Mouse (Mus musculus) MEL (cell line): ENCODE results near the gene N4bp2l1. TPM values are rescaled to one million over a fixed set of nuclear protein-coding genes. Genes with fewer than 3 reads are reported as not detected.

Experiments
- DNase-seq: peaks from one replicate; pipeline ENCODE4 v3.0.0; 2011; ENCODE audit warnings: low read depth, low spot score
- H3K27ac ChIP-seq: 2 replicates; pipeline ENCODE4 v1.5.1; 2012; ENCODE audit warnings: low read depth, mild to moderate bottlenecking, control low read depth, low read length, moderate library complexity; ENCODE audit not compliant: control insufficient read depth
- H3K27me3 ChIP-seq, 2 experiments: fragments of 150-350 bp in 1 of 2; sonication (generic) in 1 of 2; 2 replicates each; pipeline ENCODE4 v1.6.1; 2012; ENCODE audit warnings: low read length in 2 of 2, mild to moderate bottlenecking in 2 of 2, improper control_type of control experiment in 1 of 2, moderate library complexity in 1 of 2; ENCODE audit not compliant: insufficient read depth in 2 of 2, control insufficient read depth in 1 of 2
- H3K36me3 ChIP-seq, 2 experiments: 2 replicates each; pipeline ENCODE4 v1.6.1; 2012 to 2014; ENCODE audit warnings: low read length in 2 of 2, improper control_type of control experiment in 1 of 2, inconsistent platforms in 1 of 2, mild to moderate bottlenecking in 1 of 2; ENCODE audit not compliant: insufficient read depth in 2 of 2, control insufficient read depth in 1 of 2
- H3K4me1 ChIP-seq, 2 experiments: fragments of 150-350 bp in 1 of 2; sonication (generic) in 1 of 2; 2 replicates each; pipeline ENCODE4 v1.6.1; 2012; ENCODE audit warnings: low read length in 2 of 2, improper control_type of control experiment in 1 of 2, mild to moderate bottlenecking in 1 of 2; ENCODE audit not compliant: insufficient read depth in 2 of 2, control insufficient read depth in 1 of 2
- H3K4me3 ChIP-seq, 2 experiments: fragments of 150-350 bp in 1 of 2; sonication (generic) in 1 of 2; 2 replicates each; pipeline ENCODE4 v1.5.1; 2012; ENCODE audit warnings: low read depth in 2 of 2, low read length in 2 of 2, mild to moderate bottlenecking in 2 of 2, moderate library complexity in 2 of 2, control low read depth in 1 of 2, improper control_type of control experiment in 1 of 2; ENCODE audit not compliant: control insufficient read depth in 1 of 2, insufficient read depth in 1 of 2
- H3K79me2 ChIP-seq: 2 replicates; pipeline ENCODE4 v1.6.1; 2012; ENCODE audit warnings: mild to moderate bottlenecking, low read length, moderate library complexity; ENCODE audit not compliant: control insufficient read depth, poor library complexity, insufficient read depth
- H3K9ac ChIP-seq: 2 replicates; pipeline ENCODE4 v1.6.1; 2012; ENCODE audit warnings: low read depth, mild to moderate bottlenecking, control low read depth, low read length, moderate library complexity; ENCODE audit not compliant: control insufficient read depth, poor library complexity, severe bottlenecking
- H3K9me3 ChIP-seq: fragments of 150-350 bp; sonication (generic); replicated peaks from 2 replicates; pipeline ENCODE4 v1.6.1; 2012; ENCODE audit warnings: mild to moderate bottlenecking, low read length, improper control_type of control experiment, moderate library complexity; ENCODE audit not compliant: insufficient read depth
- CTCF ChIP-seq, 3 experiments: IDR thresholded peaks in 2 of 3; conservative IDR thresholded peaks in 1 of 3; 2 replicates each; pipeline ENCODE4 v1.5.1; 2011 to 2012; ENCODE audit warnings: low read length in 3 of 3, low read depth in 2 of 3, mild to moderate bottlenecking in 2 of 3, improper control_type of control experiment in 1 of 3, inconsistent platforms in 1 of 3, mixed read lengths in 1 of 3, moderate library complexity in 1 of 3; ENCODE audit not compliant: control insufficient read depth in 1 of 3, insufficient read depth in 1 of 3, poor library complexity in 1 of 3, severe bottlenecking in 1 of 3
- E2F4 ChIP-seq: IDR thresholded peaks from 2 replicates; pipeline ENCODE4 v1.6.1; 2011; ENCODE audit warnings: low read depth, low read length, improper control_type of control experiment, borderline replicate concordance
- ETS1 ChIP-seq: IDR thresholded peaks from 2 replicates; pipeline ENCODE4 v1.6.1; 2012; ENCODE audit warnings: low read depth, mild to moderate bottlenecking, inconsistent platforms, low read length, improper control_type of control experiment, moderate library complexity
- GATA1 ChIP-seq: IDR thresholded peaks from 2 replicates; pipeline ENCODE4 v1.6.1; 2011; ENCODE audit warnings: low read depth, low read length, improper control_type of control experiment
- JUND ChIP-seq: IDR thresholded peaks from 2 replicates; pipeline ENCODE4 v1.6.1; 2011; ENCODE audit warnings: low read depth, mild to moderate bottlenecking, improper control_type of control experiment, low read length
- MAFK ChIP-seq: IDR thresholded peaks from 2 replicates; pipeline ENCODE4 v1.6.1; 2011; ENCODE audit warnings: low read depth, mild to moderate bottlenecking, low read length, improper control_type of control experiment, borderline replicate concordance
- MAZ ChIP-seq: IDR thresholded peaks from 2 replicates; pipeline ENCODE4 v1.6.1; 2012; ENCODE audit warnings: low read depth, mild to moderate bottlenecking, inconsistent platforms, low read length, improper control_type of control experiment
- MEF2A ChIP-seq: IDR thresholded peaks from 2 replicates; pipeline ENCODE4 v1.6.1; 2014; ENCODE audit warnings: low read depth, mild to moderate bottlenecking, inconsistent platforms, low read length, improper control_type of control experiment; ENCODE audit not compliant: poor library complexity, insufficient replicate concordance, severe bottlenecking; ENCODE audit errors: extremely low read depth
- MYC ChIP-seq: IDR thresholded peaks from 2 replicates; pipeline ENCODE4 v1.6.1; 2011; ENCODE audit warnings: low read depth, mild to moderate bottlenecking, low read length, improper control_type of control experiment, moderate library complexity
- NELFE ChIP-seq: IDR thresholded peaks from 2 replicates; pipeline ENCODE4 v1.6.1; 2011; ENCODE audit warnings: low read depth, low read length, improper control_type of control experiment
- POLR2A ChIP-seq, 2 experiments: IDR thresholded peaks; 2 replicates each; pipeline ENCODE4 v1.6.1; 2011 to 2012; ENCODE audit warnings: low read length in 2 of 2, mild to moderate bottlenecking in 2 of 2, control low read depth in 1 of 2, improper control_type of control experiment in 1 of 2, low read depth in 1 of 2, moderate library complexity in 1 of 2; ENCODE audit not compliant: control insufficient read depth in 1 of 2, insufficient read depth in 1 of 2, poor library complexity in 1 of 2
- POLR2AphosphoS5 ChIP-seq: IDR thresholded peaks from 2 replicates; pipeline ENCODE4 v1.6.1; 2012; ENCODE audit warnings: low read depth, borderline replicate concordance, mild to moderate bottlenecking, inconsistent platforms, low read length, moderate library complexity, mixed read lengths
- RAD21 ChIP-seq: IDR thresholded peaks from 2 replicates; pipeline ENCODE4 v1.6.1; 2011; ENCODE audit warnings: mild to moderate bottlenecking, low read depth, low read length, improper control_type of control experiment
- SIN3A ChIP-seq: IDR thresholded peaks from 2 replicates; pipeline ENCODE4 v1.6.1; 2012; ENCODE audit warnings: low read length, improper control_type of control experiment, inconsistent platforms
- SMC3 ChIP-seq: IDR thresholded peaks from 2 replicates; pipeline ENCODE4 v1.6.1; 2011; ENCODE audit warnings: low read depth, low read length, improper control_type of control experiment
- TAL1 ChIP-seq: IDR thresholded peaks from 2 replicates; pipeline ENCODE4 v1.6.1; 2012; ENCODE audit warnings: mild to moderate bottlenecking, inconsistent platforms, low read length, moderate library complexity, mixed read lengths
- TBP ChIP-seq: IDR thresholded peaks from 2 replicates; pipeline ENCODE4 v1.8.0; 2011; ENCODE audit warnings: low read depth, low read length, improper control_type of control experiment
- UBTF ChIP-seq: IDR thresholded peaks from 2 replicates; pipeline ENCODE4 v1.6.1; 2012; ENCODE audit warnings: low read depth, mild to moderate bottlenecking, inconsistent platforms, low read length, improper control_type of control experiment, moderate library complexity, borderline replicate concordance; ENCODE audit not compliant: insufficient read depth
- USF1 ChIP-seq: IDR thresholded peaks from 2 replicates; pipeline ENCODE4 v1.6.1; 2014; ENCODE audit warnings: low read depth, mild to moderate bottlenecking, inconsistent platforms, low read length, improper control_type of control experiment, moderate library complexity
- USF2 ChIP-seq, 2 experiments: IDR thresholded peaks; 2 replicates each; pipeline ENCODE4 v1.6.1; 2011 to 2012; ENCODE audit warnings: improper control_type of control experiment in 2 of 2, low read length in 2 of 2, borderline replicate concordance in 1 of 2, inconsistent platforms in 1 of 2, low read depth in 1 of 2, mild to moderate bottlenecking in 1 of 2; ENCODE audit not compliant: insufficient read depth in 1 of 2
- ZC3H11A ChIP-seq: IDR thresholded peaks from 2 replicates; pipeline ENCODE4 v1.6.1; 2012; ENCODE audit warnings: low read depth, mild to moderate bottlenecking, inconsistent platforms, low read length, improper control_type of control experiment
- ZKSCAN1 ChIP-seq: IDR thresholded peaks from 2 replicates; pipeline ENCODE4 v1.6.1; 2012; ENCODE audit warnings: low read depth, mild to moderate bottlenecking, inconsistent platforms, low read length, improper control_type of control experiment, moderate library complexity
- ZNF384 ChIP-seq: IDR thresholded peaks from 2 replicates; pipeline ENCODE4 v1.6.1; 2012; ENCODE audit warnings: low read depth, mild to moderate bottlenecking, inconsistent platforms, low read length, improper control_type of control experiment
- polyA plus RNA-seq, 2 experiments: library from polyadenylated mRNA; stranded (reverse) in 1 of 2; unstranded in 1 of 2; fragments of >175 nt in 1 of 2; fragments of >200 nt in 1 of 2; gene quantifications; 2 replicates each; pipeline versions ENCODE4 v1.2.1 to v1.2.4; 2012; ENCODE audit warnings: low replicate concordance in 2 of 2, low read depth in 1 of 2; ENCODE audit not compliant: insufficient read length in 2 of 2, insufficient read depth in 1 of 2, missing spikeins in 1 of 2
- total RNA-seq: library from RNA; depleted of rRNA; stranded (reverse); fragments of 300-350 nt; gene quantifications from 2 replicates; pipeline ENCODE4 v1.2.3, GENCODE M21; 2012

Gene N4bp2l1
- total and polyA plus RNA-seq, 3 experiments = 2.6 to 15.0 TPM; not detected in 1

GRCm38 (mm10) chr5:150525239-150525638, 71.7 kb downstream of the N4bp2l1 start:
- Histone ChIP-seq H3K4me3 (no peak overlapping the region), H3K9ac (no peak overlapping the region), H3K4me1 (peaks cover 0 to 4% of the 10 kb centered on the region in 2 experiments; a peak in 1 of 4 replicates), H3K27me3 (no peaks in the 10 kb centered on the region), H3K27ac (no peak overlapping the region), H3K9me3 (no peaks in the 10 kb centered on the region), H3K36me3 (peaks cover 0 to 16% of the 10 kb centered on the region in 2 experiments; a peak in 2 of 4 replicates), H3K79me2 (peaks cover 4% of the 10 kb centered on the region; the same call in 1 of the 2 replicates)
- peak; percentile 24 for DNase-seq
- 0 out of 2 replicates have a peak, but pooled peaks have one; percentile 74 for TF ChIP-seq MYC
- TF ChIP-seq ZNF384 = no peak; the same call in 1 of the 2 replicates
- TF ChIP-seq USF1 = no peak
- peak; percentile 57 for TF ChIP-seq SMC3
- TF ChIP-seq RAD21 = peak; percentile 25
- peak in 1 of 3 experiments; percentile 60; a peak in 2 of 6 replicates for TF ChIP-seq CTCF (IDR thresholded peaks at IDR 0.05 in 2 of 3, conservative IDR thresholded peaks at IDR 0.05 in 1 of 3; ENCODE audit: control insufficient read depth in 1 of 3, insufficient read depth in 1 of 3, low read depth in 2 of 3, low read length in 3 of 3, poor library complexity in 1 of 3, severe bottlenecking in 1 of 3)
- no peak for TF ChIP-seq TBP
- 0 out of 2 replicates have a peak, but pooled peaks have one; percentile 17 for TF ChIP-seq ZC3H11A

DNA sequence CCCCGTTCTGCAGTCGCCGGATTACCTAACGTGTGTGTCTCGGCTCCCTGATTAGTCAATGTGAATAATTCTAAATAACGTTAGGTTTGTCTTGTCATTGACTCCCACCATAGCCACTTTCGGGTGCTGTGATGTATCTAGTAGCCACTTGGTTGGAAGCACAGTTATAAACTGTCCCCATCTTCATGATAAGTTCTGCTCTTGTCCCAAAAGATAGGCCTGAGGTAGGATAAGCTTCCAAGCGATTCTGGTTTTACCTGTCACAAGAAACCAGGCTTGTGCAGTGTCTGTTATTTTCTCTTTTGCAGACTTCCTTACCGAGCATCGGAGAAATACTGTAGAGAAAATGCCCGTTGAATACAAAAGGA, 74.1 kb downstream of the N4bp2l1 start:
- H3K36me3 ChIP-seq = peaks cover 0 to 16% of the 10 kb centered on the region in 2 experiments; a peak in 2 of 4 replicates
- no peak for DNase-seq
- TF ChIP-seq POLR2AphosphoS5 = no peak
- no peak for TF ChIP-seq TAL1
- no peak for TF ChIP-seq MAFK
- TF ChIP-seq POLR2A (IDR thresholded peaks at IDR 0.05; ENCODE audit: control insufficient read depth in 1 of 2, insufficient read depth in 1 of 2, low read depth in 1 of 2, low read length in 2 of 2, poor library complexity in 1 of 2) = no peak; a peak in 1 of 4 replicates
- no peak for TF ChIP-seq MAZ
- TF ChIP-seq JUND = no peak
- TF ChIP-seq SIN3A = no peak
- TF ChIP-seq USF2 (IDR thresholded peaks at IDR 0.05; ENCODE audit: borderline replicate concordance in 1 of 2, insufficient read depth in 1 of 2, low read depth in 1 of 2, low read length in 2 of 2) = no peak
- TF ChIP-seq GATA1 = no peak
- TF ChIP-seq ZKSCAN1 = no peak
- TF ChIP-seq UBTF = no peak; the same call in 1 of the 2 replicates
- no peak for TF ChIP-seq E2F4
- TF ChIP-seq CTCF (IDR thresholded peaks at IDR 0.05 in 2 of 3, conservative IDR thresholded peaks at IDR 0.05 in 1 of 3; ENCODE audit: control insufficient read depth in 1 of 3, insufficient read depth in 1 of 3, low read depth in 2 of 3, low read length in 3 of 3, poor library complexity in 1 of 3, severe bottlenecking in 1 of 3) = no peak
- TF ChIP-seq ETS1 = no peak
- no peak for TF ChIP-seq MEF2A
- no peak for TF ChIP-seq NELFE
- peaks cover 0 to 4% of the 10 kb centered on the region in 2 experiments; a peak in 1 of 4 replicates for H3K4me1 ChIP-seq
- peak overlapping the region; percentile 51 for H3K27ac ChIP-seq
- H3K9ac ChIP-seq = peak overlapping the region; percentile 87
- H3K79me2 ChIP-seq = peaks cover 4% of the 10 kb centered on the region; the same call in 1 of the 2 replicates
- peak overlapping the region; percentile 59 to 65 for H3K4me3 ChIP-seq
- H3K27me3 ChIP-seq = no peaks in the 10 kb centered on the region
- H3K9me3 ChIP-seq = no peaks in the 10 kb centered on the region
